Mouse (Mus musculus) stomach, postnatal 0 days (tissue): ENCODE measurements at regions not wholly inside any gene's neighbourhood (a gene's known extent, or its start where the extent isn't known, plus 50 kb on each side); places are given as distances from the start of the nearest gene placed in this dataset.

Source experiments
- ATAC-seq: fragments of 200-750 bp; cut with Nextera tagmentation; 2 replicates; pipeline ENCODE4 v1.8.0; 2017; ENCODE audit not compliant: low FRiP score, low TSS enrichment
- DNase-seq: peaks from one replicate; pipeline ENCODE4 v3.0.0-alpha.2; 2016; ENCODE audit warnings: low spot score
- H3K27ac ChIP-seq: fragments of 300-500 bp; sonication (generic); replicated peaks from 2 replicates; pipeline ENCODE4 v1.5.1; 2014; ENCODE audit warnings: mild to moderate bottlenecking, control low read depth
- H3K27me3 ChIP-seq: fragments of 300-500 bp; sonication (generic); 2 replicates; pipeline ENCODE4 v1.6.1; 2014; ENCODE audit warnings: low read length; ENCODE audit not compliant: control insufficient read depth, insufficient read depth
- H3K36me3 ChIP-seq: fragments of 300-500 bp; sonication (generic); 2 replicates; pipeline ENCODE4 v1.6.1; 2014; ENCODE audit warnings: low read length, mixed read lengths; ENCODE audit not compliant: control insufficient read depth, insufficient read depth
- H3K4me1 ChIP-seq: fragments of 300-500 bp; sonication (generic); replicated peaks from 2 replicates; pipeline ENCODE4 v1.6.1; 2014; ENCODE audit warnings: antibody characterized with exemption; ENCODE audit not compliant: control insufficient read depth, insufficient read depth
- H3K4me2 ChIP-seq: fragments of 300-500 bp; sonication (generic); replicated peaks from 2 replicates; pipeline ENCODE4 v1.6.1; 2014; ENCODE audit warnings: low read depth, mild to moderate bottlenecking, control low read depth, moderate library complexity
- H3K4me3 ChIP-seq: fragments of 300-500 bp; sonication (generic); 2 replicates; pipeline ENCODE4 v1.5.1; 2014; ENCODE audit warnings: low read depth, low read length, control low read depth
- H3K9ac ChIP-seq: fragments of 300-500 bp; sonication (generic); 2 replicates; pipeline ENCODE4 v1.6.1; 2014; ENCODE audit warnings: mild to moderate bottlenecking, low read length, control low read depth, mixed read lengths
- H3K9me3 ChIP-seq: fragments of 300-500 bp; sonication (generic); 2 replicates; pipeline ENCODE4 v1.6.1; 2016; ENCODE audit warnings: low read length; ENCODE audit not compliant: control insufficient read depth
- CTCF ChIP-seq: IDR thresholded peaks from 2 replicates; pipeline ENCODE4 v1.5.1; 2016; ENCODE audit warnings: antibody characterized with exemption, low read depth, mild to moderate bottlenecking, moderate library complexity
- EP300 ChIP-seq: optimal IDR thresholded peaks from 2 replicates; pipeline ENCODE3; 2016; ENCODE audit warnings: antibody characterized with exemption
- WGBS: fragments of 180-500 bp; shearing (Covaris S2); extraction: QIAGEN DNeasy Blood & Tissue Kit; methylation state at CpG from one replicate; pipeline ENCODE4 v1.1.7; 2014; 5-methylcytosine and 5-hydroxymethylcytosine counted together

DNA sequence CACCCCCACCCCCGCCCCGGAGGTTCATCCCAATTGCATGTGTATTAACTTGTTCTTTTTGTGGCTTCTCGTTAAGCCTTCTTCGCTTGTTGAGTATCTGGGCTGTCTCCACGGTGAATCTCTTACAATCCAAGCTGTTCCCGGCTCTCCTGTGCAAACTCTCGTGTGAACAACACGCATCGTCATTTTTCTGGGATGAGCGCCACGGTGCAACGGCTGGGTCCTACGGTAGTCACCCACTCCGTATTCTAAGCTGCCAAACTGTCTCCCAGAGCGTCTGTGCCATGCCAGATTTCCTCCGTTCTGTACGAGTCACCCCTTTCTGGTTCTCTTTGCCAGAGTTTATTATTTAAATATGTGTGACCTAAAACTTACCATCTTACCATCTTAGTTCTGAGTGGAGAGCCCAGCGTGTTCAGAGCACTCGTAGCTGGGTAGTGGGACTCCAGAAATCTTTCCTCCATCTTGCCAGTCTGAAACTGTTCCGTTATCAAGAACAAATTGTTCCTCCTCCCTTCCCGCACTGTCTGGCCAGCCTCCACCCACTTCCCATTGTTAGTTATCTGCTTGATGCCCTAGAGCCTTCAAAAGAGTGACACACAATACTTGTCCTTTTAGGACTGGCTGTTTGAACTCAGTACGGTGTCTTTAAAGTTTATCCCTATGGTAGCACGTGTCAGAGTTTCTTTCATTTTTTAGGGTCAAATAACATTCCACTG, 87.9 kb upstream of the Trpm1 start:
- no peaks in the 10 kb centered on the region for H3K9me3 ChIP-seq
- no peaks in the 10 kb centered on the region for H3K36me3 ChIP-seq
- DNase-seq (no peak), ATAC-seq (no peak)
- H3K4me1 ChIP-seq = no peaks in the 10 kb centered on the region
- H3K4me2 ChIP-seq = no peak overlapping the region
- H3K27me3 ChIP-seq = no peaks in the 10 kb centered on the region
- TF ChIP-seq CTCF (no peak), EP300 (no peak)
- no peak overlapping the region for H3K4me3 ChIP-seq
- WGBS = 81% methylated on average over 23 of the region's 23 CpGs
- H3K27ac ChIP-seq = no peak overlapping the region
- no peak overlapping the region for H3K9ac ChIP-seq

- Histone ChIP-seq H3K9ac (no peak overlapping the region), H3K4me1 (no peaks in the 10 kb centered on the region), H3K4me3 (no peak overlapping the region), H3K9me3 (no peaks in the 10 kb centered on the region), H3K36me3 (no peaks in the 10 kb centered on the region), H3K27me3 (no peaks in the 10 kb centered on the region), H3K4me2 (no peak overlapping the region), H3K27ac (no peak overlapping the region)
- TF ChIP-seq EP300 (no peak), CTCF (no peak)
- WGBS = 45% methylated on average over 7 of the region's 7 CpGs
- ATAC-seq (peak; percentile 72; the same call in 1 of the 2 replicates), DNase-seq (no peak)
Observed at GRCm38 (mm10) chr7:64064460-64065241, 89.0 kb upstream of the Trpm1 start.

DNA sequence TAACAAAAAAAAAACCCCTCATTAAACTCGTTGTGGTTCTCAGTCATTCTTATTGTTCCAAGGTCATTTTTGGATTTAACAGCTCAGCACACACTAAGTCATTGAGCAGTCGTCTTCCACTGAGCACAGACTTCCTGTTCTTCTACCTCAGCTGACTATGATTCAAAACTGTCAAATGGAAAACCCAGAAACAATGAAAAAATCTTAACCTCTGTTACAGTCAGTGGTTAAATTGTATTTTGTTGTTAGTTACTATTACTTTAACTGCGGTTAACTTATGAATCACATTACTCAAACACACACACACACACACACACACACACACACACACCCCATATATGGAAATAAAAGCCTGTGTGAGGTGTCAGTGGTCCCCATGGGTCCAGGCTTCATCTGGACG, 92.5 kb upstream of the Trpm1 start:
- H3K9ac ChIP-seq = no peak overlapping the region
- H3K4me3 ChIP-seq = no peak overlapping the region
- no peaks in the 10 kb centered on the region for H3K4me1 ChIP-seq
- DNase-seq (no peak), ATAC-seq (no peak)
- TF ChIP-seq EP300 (no peak), CTCF (no peak)
- WGBS = 62% methylated on average over 4 of the region's 4 CpGs
- H3K4me2 ChIP-seq = no peak overlapping the region
- H3K27me3 ChIP-seq = no peaks in the 10 kb centered on the region
- H3K27ac ChIP-seq = no peak overlapping the region
- no peaks in the 10 kb centered on the region for H3K36me3 ChIP-seq
- no peaks in the 10 kb centered on the region for H3K9me3 ChIP-seq

DNA sequence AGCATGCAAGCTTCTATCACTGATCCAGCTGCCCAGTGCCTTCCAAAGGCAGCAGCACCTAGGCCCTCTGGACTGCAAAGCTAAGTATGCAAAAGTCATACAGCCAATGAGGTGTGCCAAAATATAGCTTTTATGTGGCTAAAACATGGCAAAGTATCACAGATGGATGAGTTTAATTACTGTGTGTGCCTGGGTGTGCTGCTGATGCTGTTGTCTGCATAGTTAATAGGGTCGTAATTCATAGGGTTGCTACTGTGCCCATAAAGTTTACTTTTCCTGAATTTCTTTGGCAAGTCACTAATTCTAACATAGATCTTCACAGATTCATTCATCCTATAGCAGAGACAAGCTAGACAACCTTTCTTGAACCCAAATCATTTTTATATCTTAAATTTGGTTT, 93.1 kb upstream of the Trpm1 start:
- DNase-seq = no peak
- 93% methylated on average over 1 of the region's 1 CpGs for WGBS
- H3K27me3 ChIP-seq = no peaks in the 10 kb centered on the region
- no peaks in the 10 kb centered on the region for H3K9me3 ChIP-seq
- TF ChIP-seq CTCF = no peak
- TF ChIP-seq EP300 = no peak
- ATAC-seq = no peak
- no peak overlapping the region for H3K4me2 ChIP-seq
- no peaks in the 10 kb centered on the region for H3K36me3 ChIP-seq
- no peak overlapping the region for H3K4me3 ChIP-seq
- no peak overlapping the region for H3K27ac ChIP-seq
- H3K4me1 ChIP-seq = no peaks in the 10 kb centered on the region
- no peak overlapping the region for H3K9ac ChIP-seq

- Histone ChIP-seq H3K9me3 (no peaks in the 10 kb centered on the region), H3K4me2 (no peak overlapping the region), H3K27ac (no peak overlapping the region), H3K4me1 (no peaks in the 10 kb centered on the region), H3K9ac (no peak overlapping the region), H3K27me3 (no peaks in the 10 kb centered on the region), H3K36me3 (no peaks in the 10 kb centered on the region), H3K4me3 (no peak overlapping the region)
- DNase-seq = peak; percentile 38
- ATAC-seq = no peak
- TF ChIP-seq CTCF (peak; percentile 79), EP300 (no peak)
- 6% methylated on average over 1 of the region's 1 CpGs for WGBS
Observed at GRCm38 (mm10) chr7:64060051-64060450, 93.6 kb upstream of the Trpm1 start.
